Mouse (Mus musculus): ENCODE data around the gene Rsph3b.

DNA sequence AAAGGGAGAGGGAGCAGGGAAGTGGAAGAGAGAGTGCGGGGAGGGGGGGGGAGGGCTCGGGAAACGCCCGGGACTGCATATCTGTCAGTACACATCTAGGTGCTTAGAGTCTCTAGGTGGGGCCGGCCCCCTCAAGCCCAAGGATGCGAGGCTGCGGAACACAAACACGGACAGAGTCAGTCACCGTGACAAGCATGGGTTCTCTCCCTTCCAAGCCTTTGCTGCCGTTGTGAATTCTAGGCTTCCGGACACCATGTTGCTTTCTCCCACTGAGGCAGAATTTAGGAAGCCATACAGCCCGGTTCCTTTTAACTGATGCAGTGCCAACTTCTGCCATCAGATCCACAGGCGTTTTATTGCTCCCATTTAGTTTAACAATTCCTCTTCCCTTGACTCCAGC is 83.6 kb downstream of the Rsph3b start:
- no peak for TF ChIP-seq CTCF (IDR thresholded peaks at IDR 0.05; ENCODE audit: control insufficient read depth, insufficient read depth, low read length)
- TF ChIP-seq POLR2A (IDR thresholded peaks at IDR 0.05; ENCODE audit: borderline replicate concordance, control insufficient read depth, low read depth, low read length): no peak
